Mouse (Mus musculus) layer of hippocampus, adult 18-20 months (tissue): Measurements from ENCODE around the gene Axl. TPM values are rescaled to one million over a fixed set of nuclear protein-coding genes. Genes with fewer than 3 reads are reported as not detected.
A peak's percentile ranks its signal among the peaks of the same experiment; 100 is the strongest.

Experiments used
- DNase-seq, 2 experiments: peaks; one replicate each; pipeline ENCODE4 v3.0.0; 2022; ENCODE audit warnings: low spot score in 2 of 2
- long read RNA-seq: library from polyadenylated mRNA; stranded (forward); transcript quantifications from one replicate; pipeline ENCODE4 v2.0.0, GENCODE M21; 2021
- total RNA-seq, 2 experiments: library from RNA; stranded (reverse); gene quantifications; 2 replicates each; pipeline ENCODE4 v1.2.3; 2021

Gene Axl
- 10 to 100 TPM; 38.2 to 45.2 TPM for total RNA-seq
- long read RNA-seq, full-length matches to known transcripts, result 48 of 65 reads
- long read RNA-seq, partial matches to known transcripts, result 10 of 65 reads
- long read RNA-seq, other reads (novel, unspliced or antisense), result 7 of 65 reads

DNA sequence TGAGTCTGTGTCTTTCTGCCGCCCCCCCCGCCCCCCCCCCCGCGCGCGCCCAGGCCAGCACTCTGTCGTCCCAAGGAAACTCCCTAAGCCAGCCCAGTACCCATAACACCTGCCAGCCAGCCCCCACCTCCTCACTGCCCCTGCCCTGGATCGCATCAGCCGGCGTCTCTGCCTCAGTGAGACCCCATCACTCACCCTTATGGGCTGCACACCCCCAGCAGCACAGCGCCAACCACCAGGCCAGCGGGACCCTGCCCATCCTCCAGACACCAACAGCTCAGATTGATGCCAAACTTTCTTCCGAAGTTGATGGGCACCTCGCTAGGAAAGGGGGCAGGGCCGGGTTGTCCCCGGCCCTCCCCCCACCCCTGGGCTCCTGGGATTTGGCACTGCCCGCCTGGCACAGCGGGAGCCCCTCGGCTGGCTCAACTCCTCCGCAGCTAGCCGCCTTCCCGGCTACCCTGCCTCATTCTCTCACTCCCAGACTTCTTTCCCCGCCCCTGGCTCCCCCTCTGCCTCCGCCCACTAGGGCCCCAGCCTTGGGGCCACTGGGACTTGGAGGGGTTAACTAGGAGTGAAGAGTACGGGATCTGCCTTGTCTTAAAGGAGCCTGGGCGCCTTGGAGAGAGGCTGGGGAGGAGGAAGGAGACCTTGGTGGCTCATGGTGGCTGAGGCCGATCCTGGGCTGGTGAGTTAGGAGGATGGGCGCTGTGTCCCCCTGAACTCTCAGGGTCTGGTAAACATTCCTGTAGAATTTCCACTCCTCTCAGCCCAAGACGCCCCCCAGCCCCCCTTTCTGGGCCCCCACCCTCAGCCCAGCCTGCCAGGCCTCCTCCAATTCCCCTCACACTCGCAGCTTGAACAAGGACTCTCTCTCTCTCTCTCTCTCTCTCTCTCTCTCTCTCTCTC lies at the start of gene Axl:
TSS of gene Axl (minus strand) at position 486 of the 909 bp plus-strand sequence.
- DNase-seq, result no peak

DNA sequence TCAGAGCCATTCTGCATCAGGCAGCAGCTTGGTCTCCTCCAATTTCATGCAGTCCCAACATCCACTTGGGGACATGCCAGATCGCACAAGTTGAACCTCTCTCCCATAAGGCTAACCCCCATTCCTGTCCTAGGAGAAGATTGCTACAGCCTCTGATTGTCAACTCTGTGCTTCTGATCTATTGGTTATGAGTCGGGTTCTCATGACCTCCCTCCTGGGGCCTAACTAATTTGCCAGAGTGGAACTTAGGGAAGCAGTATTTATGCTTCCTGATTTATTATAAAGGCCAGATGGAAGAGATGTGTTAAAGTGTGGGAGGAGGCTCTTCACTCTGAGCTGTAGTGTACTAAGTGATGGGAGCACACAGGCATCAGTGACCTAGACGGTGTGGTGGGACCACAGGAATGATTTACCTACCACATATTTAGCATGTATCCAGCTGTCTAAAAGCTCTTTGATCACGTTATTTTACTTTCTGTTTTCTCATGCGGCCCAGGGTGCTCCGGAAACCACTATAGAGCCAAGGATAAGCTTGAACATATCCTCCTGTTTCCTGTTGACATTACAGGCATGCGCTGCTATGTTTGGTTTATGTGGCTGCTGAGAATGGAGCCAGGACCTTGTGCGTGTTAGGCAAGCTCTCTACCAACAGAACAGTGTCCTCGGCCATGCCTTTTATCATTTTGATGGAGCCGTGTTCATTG lies 46.8 kb upstream of the Axl start:
- no peak for DNase-seq

DNA sequence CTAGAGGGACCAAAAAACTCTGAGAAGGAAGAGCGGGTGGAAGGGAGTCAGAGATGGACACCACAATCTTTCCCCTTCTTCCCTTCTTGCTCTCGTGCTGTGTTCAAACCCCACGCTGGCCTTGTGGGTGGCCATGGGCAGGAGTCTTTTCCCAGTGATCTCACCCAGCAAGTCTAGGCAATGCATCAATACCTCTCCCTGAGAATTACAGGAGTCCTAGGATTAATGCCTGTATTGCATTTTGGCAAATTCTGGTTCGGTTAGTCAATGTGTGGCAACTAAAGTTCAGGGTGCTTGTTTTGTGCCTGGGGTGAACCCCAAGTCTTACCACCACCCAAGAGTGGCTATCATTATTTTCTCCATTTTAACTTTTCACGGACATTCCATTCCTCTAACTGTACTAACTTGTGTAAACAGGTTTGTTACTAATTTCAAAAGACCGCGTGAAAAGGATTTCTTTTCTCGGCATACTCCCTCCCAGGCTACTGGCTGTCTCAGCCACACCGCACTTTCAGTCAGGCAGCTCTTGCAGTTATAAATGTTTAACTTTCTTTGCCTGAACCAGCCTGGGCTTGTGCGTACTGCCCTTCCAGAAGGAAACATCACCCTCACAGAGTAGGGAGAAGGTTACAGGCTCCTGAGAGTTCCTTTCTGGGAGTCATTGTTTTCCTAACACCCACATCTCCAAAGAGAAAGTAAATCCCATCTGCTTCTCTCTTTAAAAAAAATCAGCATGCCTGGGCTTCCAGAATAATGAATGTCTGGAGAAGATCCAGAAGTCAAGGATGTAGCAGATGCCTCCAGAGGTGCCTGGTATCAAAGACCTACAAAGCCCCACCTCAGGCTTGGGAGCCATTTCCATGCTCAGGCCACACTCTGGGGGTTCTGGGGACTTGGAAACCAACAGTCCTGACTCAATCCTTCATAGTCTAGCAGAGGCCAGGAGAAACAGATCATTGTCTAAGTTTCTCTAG lies 43.3 kb upstream of the Axl start:
- DNase-seq, result no peak

DNA sequence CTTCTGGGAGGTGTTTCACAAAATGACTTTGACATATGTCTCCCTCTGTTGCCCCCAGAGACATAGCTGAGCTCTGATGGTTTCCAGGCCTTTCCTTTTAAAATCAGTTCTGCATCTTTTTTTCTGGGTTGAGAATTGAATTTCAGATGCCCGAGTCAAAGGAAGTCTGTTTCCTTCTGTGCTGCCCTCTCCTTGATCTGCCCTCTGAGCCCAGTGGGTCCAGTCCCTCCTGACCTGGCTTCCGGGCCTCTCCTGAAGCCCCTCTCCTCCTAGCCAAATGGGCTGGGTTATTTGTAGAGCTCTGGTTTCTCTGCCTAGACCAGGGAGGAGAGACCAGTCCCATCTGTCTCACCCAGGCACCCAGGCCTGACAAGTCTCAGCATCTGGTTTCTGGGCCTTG lies 41.7 kb upstream of the Axl start:
- DNase-seq, result no peak

DNA sequence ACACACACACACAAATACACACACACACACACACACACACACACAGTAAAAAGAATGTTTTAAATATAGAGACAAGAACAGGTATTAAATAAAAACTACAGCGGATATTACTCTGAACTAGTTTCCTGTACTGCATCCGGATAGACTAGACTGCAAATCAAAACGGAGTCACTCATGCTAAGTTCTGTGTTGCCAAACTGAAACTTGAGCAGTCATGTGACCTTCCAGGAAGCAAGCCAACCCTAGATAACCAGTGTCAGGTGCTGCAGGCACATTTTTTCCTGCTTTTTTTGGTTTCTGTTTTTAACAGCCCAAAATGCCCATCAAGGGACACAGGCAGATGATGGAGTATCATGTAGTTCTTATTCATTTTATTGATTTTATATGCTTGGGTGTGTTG lies 38.7 kb upstream of the Axl start:
- DNase-seq, result no peak

DNA sequence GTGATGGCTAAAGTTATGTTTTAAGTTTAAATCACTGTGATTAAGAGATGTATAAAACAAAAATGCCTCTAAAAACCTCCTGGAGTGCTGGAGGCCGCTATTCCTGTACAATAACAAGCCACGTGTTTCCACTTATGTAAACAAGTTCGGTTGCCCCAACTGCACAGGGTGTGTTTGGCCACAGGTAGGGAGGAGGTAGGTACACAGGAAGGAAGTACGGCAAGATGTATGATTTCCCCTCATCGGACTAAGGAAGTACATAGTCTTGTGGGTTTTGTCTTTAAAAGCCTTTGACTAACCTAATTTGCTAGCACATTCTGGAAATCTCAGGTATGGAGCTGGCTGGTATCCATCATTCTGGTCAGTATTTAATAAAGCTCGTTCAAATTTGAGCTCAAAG lies 37.5 kb upstream of the Axl start:
- no peak for DNase-seq

DNA sequence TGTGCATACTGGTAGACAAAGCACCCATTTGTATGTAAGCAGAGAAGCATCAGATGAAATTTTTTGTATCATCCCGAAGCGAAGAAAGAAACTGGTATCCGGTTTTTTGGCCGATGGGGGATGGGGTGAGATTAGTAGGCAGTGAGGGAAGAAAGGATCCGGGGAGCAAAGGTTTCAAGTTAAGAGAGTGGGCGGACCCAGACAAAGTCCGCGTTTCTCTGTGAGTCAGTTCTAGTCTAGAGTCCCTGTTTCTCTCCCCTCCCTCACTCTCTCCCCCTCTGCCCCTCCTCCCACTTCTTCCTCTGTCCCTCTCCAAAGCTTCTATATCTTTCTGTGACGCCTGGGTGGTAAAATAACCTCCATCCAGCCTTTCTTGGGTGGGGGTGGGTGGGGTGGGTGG lies 36.5 kb upstream of the Axl start:
- no peak for DNase-seq

DNA sequence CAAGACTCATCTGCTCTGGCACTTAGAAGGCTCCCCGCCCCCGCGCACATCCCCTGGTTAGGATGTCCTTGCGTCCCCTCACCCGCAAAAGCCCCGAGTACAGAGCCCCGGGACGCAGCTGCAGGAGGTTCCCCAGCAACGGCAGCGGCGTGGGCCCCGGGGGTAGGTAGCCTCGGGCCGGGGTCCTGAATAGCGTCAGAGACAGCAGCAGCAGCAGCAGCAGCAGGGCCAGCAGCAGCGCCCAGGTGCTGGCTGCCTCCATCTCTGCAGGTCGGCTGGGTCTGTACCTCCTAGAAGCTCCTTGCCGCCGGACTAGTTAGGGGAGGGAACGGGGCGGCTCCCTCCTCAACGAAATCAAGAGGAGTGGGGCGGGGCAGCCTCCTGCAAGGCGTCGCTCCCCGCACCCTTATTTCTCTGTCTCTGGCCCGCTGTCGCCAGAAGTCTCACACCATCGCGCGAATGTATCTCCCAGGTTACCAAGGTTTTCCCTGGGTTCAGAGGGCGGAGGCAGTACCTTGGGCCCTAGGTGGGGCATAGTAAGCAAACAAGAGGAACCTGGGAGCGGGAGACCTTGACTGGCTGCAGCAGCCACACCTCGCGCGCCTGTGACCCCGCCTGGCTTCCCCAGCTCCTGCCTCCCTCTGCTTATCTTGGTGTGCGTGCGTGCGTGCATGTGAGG lies 27.9 kb upstream of the Axl start, which contains the start of gene Cyp2s1:
TSS of gene Cyp2s1 (minus strand) at position 673 of the 679 bp plus-strand sequence.
- no peak for DNase-seq

DNA sequence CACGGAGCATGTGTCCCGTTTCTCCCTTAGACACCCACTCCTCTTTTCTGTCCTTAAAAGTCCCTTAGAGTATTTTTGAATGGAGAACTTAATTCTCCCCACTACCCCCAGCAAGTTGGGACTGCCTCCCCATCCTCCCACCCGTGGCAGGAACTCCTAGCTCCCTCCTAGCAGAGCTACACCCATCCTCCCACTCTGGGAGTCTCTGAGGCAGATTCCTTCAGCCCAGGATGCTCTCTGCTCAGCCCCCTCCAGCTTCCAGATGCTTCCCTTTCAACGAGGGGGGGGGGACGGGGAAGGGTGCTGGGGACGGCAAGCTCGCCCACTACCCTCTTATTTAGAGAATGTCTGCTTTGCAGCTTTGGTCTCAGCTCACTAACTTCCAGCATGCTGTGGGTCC lies 27.1 kb upstream of the Axl start:
- DNase-seq, result no peak

DNA sequence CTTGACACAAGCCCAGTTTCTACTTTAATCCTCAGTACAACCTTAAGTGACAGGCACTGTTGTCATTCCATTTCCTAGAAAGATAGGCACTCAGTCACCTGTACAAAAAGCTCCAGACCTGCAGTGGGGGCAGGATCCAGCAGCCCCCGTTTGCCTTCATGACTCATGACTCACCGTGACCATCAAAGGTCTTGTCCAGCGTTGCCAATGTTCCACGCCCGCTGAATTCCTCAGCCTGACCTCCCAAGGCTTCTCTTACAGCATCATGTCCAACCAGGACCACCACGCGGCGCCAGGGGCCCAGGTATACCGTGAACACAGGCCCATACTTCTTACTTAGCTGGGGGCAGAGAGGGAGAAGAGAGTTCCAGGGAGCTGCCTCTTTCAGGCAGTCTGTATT lies 26.2 kb upstream of the Axl start:
- no peak for DNase-seq

DNA sequence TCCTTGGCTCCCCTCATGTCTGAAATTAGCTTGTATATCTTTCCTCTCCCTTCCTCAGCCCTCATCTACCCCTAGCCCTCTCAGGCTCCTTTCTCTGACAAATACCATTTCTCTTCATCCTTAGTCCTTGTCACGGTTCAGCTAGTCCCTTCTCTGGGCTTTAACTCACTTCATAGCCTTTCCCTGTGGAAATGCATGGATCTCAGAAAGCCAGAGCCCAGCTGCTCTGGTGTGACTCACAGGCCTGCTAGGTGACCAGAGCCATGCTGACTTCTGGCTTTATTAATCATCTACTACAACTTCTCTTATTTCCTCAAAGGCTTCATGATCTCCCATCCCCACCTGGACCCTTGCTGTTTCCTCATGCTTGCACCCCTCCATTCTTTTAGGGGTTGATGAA lies 23.7 kb upstream of the Axl start:
- no peak for DNase-seq

DNA sequence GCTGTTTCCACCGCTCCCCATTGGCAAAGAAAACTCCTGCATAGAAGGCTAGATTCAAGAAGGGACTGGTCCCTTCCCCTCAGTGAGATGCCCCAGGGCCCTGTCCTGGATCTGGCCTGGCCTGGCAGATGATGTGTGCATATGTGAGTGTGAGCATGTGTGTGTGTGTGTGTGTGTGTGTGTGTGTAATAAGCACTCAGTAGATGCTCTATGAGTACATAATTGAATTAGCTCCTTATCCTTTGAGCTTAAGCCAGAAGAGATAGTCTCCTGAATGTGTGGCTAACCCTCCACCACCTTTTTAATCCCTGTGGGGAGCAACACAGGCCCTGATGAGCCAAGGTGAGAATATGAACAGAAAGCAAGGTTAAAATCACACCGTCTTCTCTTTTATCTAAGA lies 23.2 kb upstream of the Axl start:
- DNase-seq, result no peak

DNA sequence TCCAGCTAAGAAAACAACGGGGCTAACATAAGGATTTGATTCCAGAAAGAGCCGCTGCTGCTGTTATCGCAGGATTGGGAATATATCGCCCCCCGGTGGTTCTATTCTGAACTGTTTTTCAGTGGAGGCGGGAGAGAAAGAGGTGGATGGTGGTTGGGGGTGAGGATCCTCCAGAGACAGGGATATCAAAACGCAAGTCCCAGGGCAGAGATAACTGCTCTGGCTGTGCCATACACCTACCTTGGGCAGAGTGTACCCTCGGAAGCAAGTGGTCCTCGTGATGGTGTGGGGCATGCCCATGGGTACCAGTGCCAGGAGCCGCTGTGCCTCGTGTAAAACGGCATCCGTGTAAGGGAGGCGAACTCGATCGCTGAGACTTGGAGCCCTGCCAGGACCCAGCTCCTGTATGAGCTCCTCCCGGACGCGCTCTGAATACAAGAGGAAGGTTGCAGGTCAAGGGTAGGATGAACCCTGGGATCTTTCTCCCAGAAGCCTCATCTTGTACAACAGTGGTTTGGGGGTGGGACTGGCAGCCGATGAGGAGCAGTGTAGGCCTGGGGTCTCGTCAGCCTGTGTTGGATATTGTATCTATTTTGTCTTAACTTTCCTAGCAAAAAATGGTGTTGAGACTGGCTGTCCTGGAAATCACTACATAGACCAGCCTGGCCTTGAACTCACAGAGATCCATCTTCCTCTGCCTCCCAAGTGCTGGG lies 17.3 kb upstream of the Axl start:
- DNase-seq, result peak; percentile 77 to 92

DNA sequence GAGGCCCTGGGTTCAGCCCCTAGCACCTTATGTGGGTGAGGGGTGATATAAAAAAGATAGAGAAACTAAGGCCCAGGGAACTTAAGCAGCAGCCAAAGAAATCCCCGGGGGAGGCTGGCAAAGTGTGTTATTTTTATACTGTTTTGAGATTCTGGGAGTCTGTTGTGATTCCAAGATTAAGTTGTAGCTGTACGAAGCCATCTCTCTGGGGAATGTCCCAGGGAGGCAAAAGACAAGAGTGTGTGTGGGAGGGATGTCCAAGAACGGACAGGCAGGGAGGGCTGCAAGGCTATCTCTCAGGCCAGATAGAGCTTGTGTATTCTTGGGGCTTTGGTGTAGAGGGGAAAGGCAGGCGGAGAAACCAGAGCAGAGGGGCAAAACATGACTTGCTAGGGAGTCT lies 16.3 kb upstream of the Axl start:
- DNase-seq, result no peak

DNA sequence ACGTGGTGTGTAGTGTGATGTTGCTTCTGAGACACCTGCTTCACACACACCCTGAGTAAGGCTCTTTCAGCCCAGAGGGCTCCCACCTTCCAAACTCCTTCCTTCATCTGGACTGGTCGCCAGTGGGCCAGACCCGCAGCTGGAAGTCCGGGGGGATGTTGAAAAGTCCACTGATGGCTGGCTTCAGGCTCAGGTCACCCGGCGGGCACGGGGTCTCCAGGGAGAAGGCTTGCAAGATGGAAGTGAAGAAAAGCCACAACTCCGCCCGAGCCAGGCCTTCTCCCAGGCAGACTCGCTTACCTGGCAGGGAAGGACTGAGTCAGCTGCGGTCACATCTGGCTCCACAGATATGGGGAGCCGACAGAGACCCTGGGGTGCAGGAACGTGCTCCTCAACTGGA lies 15.0 kb upstream of the Axl start:
- no peak for DNase-seq

DNA sequence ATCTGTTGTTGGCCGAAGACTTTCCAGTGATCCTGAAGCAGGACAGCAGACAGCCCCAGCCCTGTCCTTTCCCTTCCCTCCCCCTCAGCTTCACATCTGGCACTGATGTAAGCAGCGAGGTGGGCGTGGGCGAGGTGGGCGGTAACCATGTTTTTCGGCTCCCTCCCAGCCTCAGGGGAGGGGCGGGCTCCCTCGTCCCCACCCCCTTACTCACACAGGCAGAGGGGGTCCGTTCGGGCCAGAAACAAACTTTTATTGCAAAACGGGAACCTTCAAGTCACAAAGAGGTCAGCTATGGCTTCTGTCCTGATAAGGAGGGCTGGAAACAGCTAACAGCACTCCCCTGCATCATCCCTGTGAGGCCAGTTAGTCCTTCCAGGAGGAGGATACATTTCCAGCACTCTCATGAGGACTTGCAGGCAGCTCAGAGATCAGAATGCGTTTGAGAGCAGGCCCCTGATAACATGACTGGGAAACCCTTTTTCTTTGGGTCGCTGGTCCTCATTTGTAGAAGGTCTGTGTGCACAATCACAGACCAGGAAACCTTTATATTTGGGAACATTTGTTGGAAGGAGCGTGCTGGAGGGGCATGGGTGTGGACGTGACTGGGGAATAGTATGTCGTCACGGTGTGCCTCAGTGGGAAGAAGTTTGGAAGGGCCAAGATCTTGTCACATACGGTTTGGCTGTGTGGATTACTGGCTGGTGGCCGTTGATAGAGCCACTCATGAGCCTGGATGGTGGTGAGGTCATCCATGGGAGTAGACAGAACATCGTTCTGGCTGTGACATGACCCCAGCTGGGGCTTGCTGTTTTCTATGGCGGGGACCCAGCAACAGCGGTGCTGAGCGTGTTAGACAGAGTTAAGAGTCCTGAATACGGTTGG lies 14.0 kb upstream of the Axl start:
- no peak for DNase-seq

DNA sequence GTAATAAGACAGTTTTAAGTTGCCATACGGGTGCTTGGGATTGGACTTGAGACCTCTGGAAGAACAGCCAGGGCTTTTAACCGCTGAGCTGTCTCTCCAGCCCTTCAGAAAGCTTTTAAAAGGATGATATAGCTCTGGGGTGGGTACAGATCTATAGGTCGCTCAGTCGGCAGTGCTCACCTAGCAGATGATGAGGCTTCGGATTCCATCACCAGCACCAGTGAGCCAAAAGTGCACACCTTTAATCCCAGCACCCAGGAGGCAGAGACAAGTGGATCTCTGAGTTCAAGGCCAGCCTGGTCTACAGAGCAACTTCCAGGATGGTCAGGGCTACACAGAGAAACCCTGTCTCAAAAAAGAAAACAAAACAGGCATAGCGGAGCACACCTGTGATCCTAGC lies 12.5 kb upstream of the Axl start:
- DNase-seq, result no peak

DNA sequence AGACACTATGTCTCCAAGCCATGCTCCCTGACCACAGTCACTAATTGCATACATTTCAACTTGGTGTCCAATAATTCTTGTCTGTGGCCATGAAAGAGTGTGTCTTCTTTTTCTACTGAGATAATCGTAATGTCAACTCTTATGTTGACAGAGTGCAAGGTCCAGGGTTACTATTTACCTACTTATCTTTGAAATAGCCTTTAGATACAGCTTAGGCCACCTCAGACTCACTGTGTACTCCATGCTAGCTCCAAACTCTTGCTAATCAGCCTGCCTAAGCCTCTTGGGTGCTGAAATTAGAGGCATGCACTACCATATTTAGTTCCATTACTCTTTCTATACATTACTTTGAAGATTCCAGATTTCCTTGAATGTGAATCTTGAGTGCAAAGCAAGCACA lies 10.9 kb upstream of the Axl start:
- no peak for DNase-seq

DNA sequence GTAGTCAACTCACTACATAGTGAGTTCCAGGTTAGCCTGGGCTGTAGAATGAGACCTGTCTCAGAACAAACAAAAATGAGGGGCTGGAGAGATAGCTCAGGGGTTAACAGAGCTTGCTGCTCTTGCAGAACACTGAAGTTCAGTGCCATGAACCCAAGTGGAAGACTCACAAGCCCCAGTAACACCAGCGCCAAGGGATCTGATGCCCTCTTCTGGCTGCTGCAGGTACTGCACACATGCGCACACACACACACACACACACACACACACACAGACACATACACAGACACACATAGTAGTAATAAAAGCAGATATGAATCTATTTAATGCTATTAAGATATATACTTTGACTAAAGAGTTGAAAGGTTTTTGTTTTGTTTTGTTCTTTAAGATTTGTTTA lies 10.0 kb upstream of the Axl start:
- DNase-seq, result no peak
